Comparison of ENCODE assay signal across 8 mouse cellular contexts in the genomic region with DNA sequence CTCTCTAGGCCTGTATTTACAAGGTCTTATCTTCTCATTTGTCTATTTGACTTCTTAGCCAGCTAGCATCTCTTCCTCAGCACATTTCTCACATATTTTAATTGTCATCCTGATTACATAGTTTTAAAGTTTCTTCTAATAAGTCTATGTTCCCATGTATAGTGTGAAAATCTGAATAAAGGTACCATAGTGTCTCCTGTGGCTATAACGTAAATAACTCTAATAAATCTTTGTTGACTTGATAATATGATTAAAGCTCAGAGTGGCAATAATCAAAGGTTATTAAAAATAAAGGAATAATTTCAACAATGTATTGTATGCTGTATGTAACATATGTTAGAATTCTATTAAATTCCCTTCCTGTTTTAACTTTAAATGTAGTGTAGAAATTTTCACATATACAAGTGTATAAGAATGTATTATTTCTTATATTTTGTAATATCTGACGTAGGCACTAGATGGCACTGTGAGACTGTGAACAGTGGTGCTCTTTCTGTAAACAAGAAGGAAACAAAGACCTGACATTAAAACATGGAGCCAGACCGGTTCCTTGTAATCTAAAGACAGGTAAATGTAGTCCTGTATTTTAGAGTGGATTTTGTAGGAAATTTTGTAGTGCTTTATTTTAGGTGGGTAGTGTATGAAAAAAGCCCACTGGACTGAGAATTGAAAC.
DNase-seq lines count a peak whose midpoint lies in the region; ATAC-seq lines count a peak whose summit lies in the region.

No protein-coding gene starts in this region.

- no peak overlapping the region for H3K4me2 ChIP-seq in neural tube, embryonic 11.5 days (ENCODE audit: low read depth)
- H3K4me2 ChIP-seq in hindbrain, embryonic 11.5 days (replicated peaks; ENCODE audit: low read depth, low read length), result no peak overlapping the region

- H3K9me3 ChIP-seq in neural tube, embryonic 11.5 days (ENCODE audit: control insufficient read depth, low read length), result no peaks in the 10 kb centered on the region
- no peaks in the 10 kb centered on the region for H3K9me3 ChIP-seq in hindbrain, embryonic 11.5 days (ENCODE audit: control insufficient read depth, low read length)

- WGBS in neural tube, embryonic 11.5 days, result 36% methylated on average over 3 of the region's 3 CpGs
- 35% methylated on average over 3 of the region's 3 CpGs for WGBS in hindbrain, embryonic 11.5 days

- DNase-seq in cerebellum, adult 8-10 months, result peak; percentile 3
- DNase-seq in neural tube, embryonic 11.5 days (ENCODE audit: low spot score), result no peak
- no peak for DNase-seq in neural tube, embryonic 10.5 days (ENCODE audit: extremely low spot score, low spot score)
- peak; percentile 69 for DNase-seq in hindbrain, embryonic 11.5 days (ENCODE audit: low spot score)
- DNase-seq in lung, postnatal 14 days, result peak; percentile 10
- no peak for DNase-seq in spleen, postnatal 36 days (ENCODE audit: low spot score in 2 of 2)

- H3K9ac ChIP-seq in neural tube, embryonic 11.5 days (ENCODE audit: low read length), result peak overlapping the region; percentile 15; the same call in 1 of the 2 replicates
- no peak overlapping the region for H3K9ac ChIP-seq in hindbrain, embryonic 11.5 days (ENCODE audit: low read depth, low read length)

- no peaks in the 10 kb centered on the region for H3K36me3 ChIP-seq in neural tube, embryonic 11.5 days (ENCODE audit: control insufficient read depth, insufficient read depth, low read length)
- H3K36me3 ChIP-seq in hindbrain, embryonic 11.5 days (ENCODE audit: control insufficient read depth, insufficient read depth, low read length), result no peaks in the 10 kb centered on the region

- no peak overlapping the region for H3K27ac ChIP-seq in neural tube, embryonic 11.5 days (ENCODE audit: low read depth, low read length)
- no peak overlapping the region for H3K27ac ChIP-seq in hindbrain, embryonic 11.5 days (ENCODE audit: low read depth, low read length)

- H3K4me1 ChIP-seq in neural tube, embryonic 11.5 days (ENCODE audit: control insufficient read depth, insufficient read depth, low read length), result no peaks in the 10 kb centered on the region
- no peaks in the 10 kb centered on the region for H3K4me1 ChIP-seq in hindbrain, embryonic 11.5 days (replicated peaks; ENCODE audit: control insufficient read depth, insufficient read depth, low read length)

- no peak for ATAC-seq in cerebellum, adult (ENCODE audit: insufficient number of reproducible peaks, low FRiP score, low TSS enrichment)
- ATAC-seq in neural tube, embryonic 11.5 days (ENCODE audit: insufficient read depth, low FRiP score, low TSS enrichment), result peak; percentile 53
- ATAC-seq in hindbrain, embryonic 11.5 days (ENCODE audit: low FRiP score), result peak; percentile 78
- no peak for ATAC-seq in erythroblast, adult 5-6 weeks (replicated peaks; ENCODE audit: low FRiP score, poor library complexity, severe bottlenecking)

- no peak overlapping the region for H3K4me3 ChIP-seq in neural tube, embryonic 11.5 days (ENCODE audit: low read depth, low read length)
- no peak overlapping the region for H3K4me3 ChIP-seq in hindbrain, embryonic 11.5 days (ENCODE audit: low read depth, low read length)

- H3K27me3 ChIP-seq in neural tube, embryonic 11.5 days (ENCODE audit: control insufficient read depth, insufficient read depth, low read length), result no peaks in the 10 kb centered on the region
- H3K27me3 ChIP-seq in hindbrain, embryonic 11.5 days (ENCODE audit: control insufficient read depth, insufficient read depth, low read length), result no peaks in the 10 kb centered on the region

Comparison
In these comparisons a context has a peak if more than half of its experiments do, and no peak if none do; other contexts are left out.
1. DNase-seq: peak in cerebellum, adult 8-10 months (single experiment), hindbrain, embryonic 11.5 days (single experiment) and lung, postnatal 14 days (single experiment); none in neural tube, embryonic 11.5 days (single experiment), neural tube, embryonic 10.5 days (single experiment) and spleen, postnatal 36 days (0 of 2).
2. ATAC-seq: peak in neural tube, embryonic 11.5 days (single experiment) and hindbrain, embryonic 11.5 days (single experiment); none in cerebellum, adult (single experiment) and erythroblast, adult 5-6 weeks (single experiment).